Mouse (Mus musculus) kidney, embryonic 15.5 days (tissue): ENCODE data around the gene Wfdc6a. TPM values are rescaled to one million over a fixed set of nuclear protein-coding genes. Genes with fewer than 3 reads are reported as not detected.

ENCODE experiments used
- ATAC-seq: fragments of 200-750 bp; cut with Nextera tagmentation; replicated peaks from 2 replicates; pipeline ENCODE4 v1.8.0; 2017; ENCODE audit warnings: moderate TSS enrichment; ENCODE audit not compliant: low FRiP score
- H3K27ac ChIP-seq: fragments of 300-500 bp; sonication (generic); 2 replicates; pipeline ENCODE4 v1.5.1; 2015; ENCODE audit warnings: mild to moderate bottlenecking, inconsistent platforms
- H3K27me3 ChIP-seq: fragments of 300-500 bp; sonication (generic); 2 replicates; pipeline ENCODE4 v1.6.1; 2015; ENCODE audit warnings: inconsistent platforms
- H3K36me3 ChIP-seq: fragments of 300-500 bp; sonication (generic); 2 replicates; pipeline ENCODE4 v1.6.1; 2015; ENCODE audit warnings: inconsistent platforms
- H3K4me1 ChIP-seq: fragments of 300-500 bp; sonication (generic); 2 replicates; pipeline ENCODE4 v1.6.1; 2015; ENCODE audit warnings: inconsistent platforms
- H3K4me2 ChIP-seq: fragments of 300-500 bp; sonication (generic); 2 replicates; pipeline ENCODE4 v1.6.1; 2015; ENCODE audit warnings: moderate library complexity, mild to moderate bottlenecking, inconsistent platforms
- H3K4me3 ChIP-seq: fragments of 300-500 bp; sonication (generic); replicated peaks from 2 replicates; pipeline ENCODE4 v1.5.1; 2015; ENCODE audit warnings: mild to moderate bottlenecking, inconsistent platforms
- H3K9ac ChIP-seq: fragments of 300-500 bp; sonication (generic); 2 replicates; pipeline ENCODE4 v1.6.1; 2015; ENCODE audit warnings: mild to moderate bottlenecking, inconsistent platforms
- H3K9me3 ChIP-seq: fragments of 300-500 bp; sonication (generic); replicated peaks from 2 replicates; pipeline ENCODE4 v1.6.1; 2016; ENCODE audit warnings: inconsistent platforms
- WGBS: fragments of 180-500 bp; shearing (Covaris S2); methylation state at CpG from one replicate; pipeline ENCODE4 v1.1.7; 2015; ENCODE audit warnings: mixed read lengths; 5-methylcytosine and 5-hydroxymethylcytosine counted together
- polyA plus RNA-seq: library from polyadenylated mRNA; unstranded; fragments of >200 nt; fragmentation: Nextera tagmentation; extraction: Ambion mirVana; gene quantifications from 2 replicates; pipeline ENCODE4 v1.2.1, GENCODE M21; 2015

The Wfdc6a gene
- polyA plus RNA-seq, 1 experiment from 2014 or later = 0.34 TPM

- H3K4me2 ChIP-seq = no peak overlapping the region
- no peak overlapping the region for H3K4me3 ChIP-seq
- no peak overlapping the region for H3K9ac ChIP-seq
- peaks cover 25% of the 10 kb centered on the region for H3K4me1 ChIP-seq
- WGBS = 87% methylated on average over 5 of the region's 5 CpGs
- H3K27me3 ChIP-seq = peaks cover 3% of the 10 kb centered on the region; the same call in 1 of the 2 replicates
- peaks cover 27% of the 10 kb centered on the region for H3K36me3 ChIP-seq
- H3K9me3 ChIP-seq = no peaks in the 10 kb centered on the region; the same call in 1 of the 2 replicates
- no peak for ATAC-seq
- no peak overlapping the region for H3K27ac ChIP-seq
Observed at GRCm38 (mm10) chr2:164567460-164567859, 17.8 kb downstream of the Wfdc6a start.

GRCm38 (mm10) chr2:164566997-164567396 lies 18.2 kb downstream of the Wfdc6a start:
- peaks cover 7% of the 10 kb centered on the region for H3K27me3 ChIP-seq
- no peak overlapping the region for H3K9ac ChIP-seq
- 80% methylated on average over 2 of the region's 2 CpGs for WGBS
- no peak overlapping the region for H3K4me2 ChIP-seq
- no peaks in the 10 kb centered on the region; the same call in 1 of the 2 replicates for H3K9me3 ChIP-seq
- no peak overlapping the region for H3K4me3 ChIP-seq
- no peak for ATAC-seq
- H3K27ac ChIP-seq = no peak overlapping the region
- peaks cover 27% of the 10 kb centered on the region for H3K36me3 ChIP-seq
- H3K4me1 ChIP-seq = peaks cover 29% of the 10 kb centered on the region

GRCm38 (mm10) chr2:164564346-164564745 lies 20.9 kb downstream of the Wfdc6a start:
- Histone ChIP-seq H3K27ac (no peak overlapping the region), H3K4me3 (peak overlapping the region; percentile 54), H3K36me3 (peaks cover 27% of the 10 kb centered on the region), H3K4me1 (peaks cover 31% of the 10 kb centered on the region), H3K9me3 (no peaks in the 10 kb centered on the region; the same call in 1 of the 2 replicates), H3K4me2 (peak overlapping the region; percentile 77), H3K9ac (peak overlapping the region; percentile 52; the same call in 1 of the 2 replicates), H3K27me3 (peaks cover 8% of the 10 kb centered on the region)
- 55% methylated on average over 5 of the region's 5 CpGs for WGBS
- ATAC-seq = no peak

GRCm38 (mm10) chr2:164563339-164564038 lies 21.8 kb downstream of the Wfdc6a start:
- under 1% methylated on average over 32 of the region's 32 CpGs for WGBS
- peak overlapping the region; percentile 54 for H3K4me3 ChIP-seq
- peaks cover 27% of the 10 kb centered on the region for H3K36me3 ChIP-seq
- H3K4me1 ChIP-seq = peaks cover 38% of the 10 kb centered on the region
- peak overlapping the region; percentile 77 for H3K4me2 ChIP-seq
- H3K27ac ChIP-seq = peak overlapping the region; percentile 82
- peaks cover 8% of the 10 kb centered on the region for H3K27me3 ChIP-seq
- ATAC-seq = peak; percentile 81
- peak overlapping the region; percentile 52 for H3K9ac ChIP-seq
- no peaks in the 10 kb centered on the region; the same call in 1 of the 2 replicates for H3K9me3 ChIP-seq

- ATAC-seq = peak; percentile 30; the same call in 1 of the 2 replicates
- Histone ChIP-seq H3K27ac (peak within 1 kb of the TSS; percentile 82), H3K9me3 (no peaks in the 10 kb centered on the region; the same call in 1 of the 2 replicates), H3K9ac (peak within 1 kb of the TSS; percentile 52), H3K36me3 (peaks cover 22% of the 10 kb centered on the region), H3K4me2 (peak within 1 kb of the TSS; percentile 77), H3K4me1 (peaks cover 38% of the 10 kb centered on the region), H3K27me3 (peaks cover 12% of the 10 kb centered on the region), H3K4me3 (peak within 1 kb of the TSS; percentile 54)
- WGBS = 5% methylated on average over 24 of the region's 24 CpGs
Observed at GRCm38 (mm10) chr2:164562391-164563188, 22.7 kb downstream of the Wfdc6a start, which contains the start of gene Wfdc2. TSS of gene Wfdc2 (plus strand) at chr2:164562413.

- H3K4me3 ChIP-seq = no peak overlapping the region
- H3K27ac ChIP-seq = no peak overlapping the region
- no peaks in the 10 kb centered on the region for H3K36me3 ChIP-seq
- H3K27me3 ChIP-seq = peaks cover 12% of the 10 kb centered on the region
- ATAC-seq = no peak
- no peak overlapping the region for H3K9ac ChIP-seq
- no peak overlapping the region for H3K4me2 ChIP-seq
- H3K9me3 ChIP-seq = no peaks in the 10 kb centered on the region
- 89% methylated on average over 8 of the region's 8 CpGs for WGBS
- peaks cover 38% of the 10 kb centered on the region for H3K4me1 ChIP-seq
Observed at GRCm38 (mm10) chr2:164560106-164560505, 25.1 kb downstream of the Wfdc6a start.

GRCm38 (mm10) chr2:164558991-164559645 lies 26.1 kb downstream of the Wfdc6a start:
- ATAC-seq = no peak
- H3K27me3 ChIP-seq = peaks cover 12% of the 10 kb centered on the region
- no peak overlapping the region for H3K27ac ChIP-seq
- H3K4me3 ChIP-seq = no peak overlapping the region
- no peak overlapping the region for H3K4me2 ChIP-seq
- peaks cover 28% of the 10 kb centered on the region for H3K4me1 ChIP-seq
- no peaks in the 10 kb centered on the region for H3K9me3 ChIP-seq
- no peak overlapping the region for H3K9ac ChIP-seq
- no peaks in the 10 kb centered on the region for H3K36me3 ChIP-seq
- 38% methylated on average over 16 of the region's 16 CpGs for WGBS

GRCm38 (mm10) chr2:164558426-164558825 lies 26.8 kb downstream of the Wfdc6a start:
- ATAC-seq = no peak
- H3K27ac ChIP-seq = no peak overlapping the region
- H3K9me3 ChIP-seq = no peaks in the 10 kb centered on the region

GRCm38 (mm10) chr2:164551502-164551901 lies 33.7 kb downstream of the Wfdc6a start:
- Histone ChIP-seq H3K4me3 (no peak overlapping the region), H3K4me2 (no peak overlapping the region), H3K9ac (no peak overlapping the region), H3K27me3 (0 out of 2 replicates have a peak, but pooled peaks cover 4% of the 10 kb centered on the region), H3K27ac (no peak overlapping the region), H3K36me3 (no peaks in the 10 kb centered on the region), H3K9me3 (no peaks in the 10 kb centered on the region), H3K4me1 (peaks cover 11% of the 10 kb centered on the region)
- WGBS = 88% methylated on average over 9 of the region's 9 CpGs
- ATAC-seq = no peak

More at GRCm38 (mm10) chr2:164558426-164558825, 26.8 kb downstream of the Wfdc6a start:
- 82% methylated on average over 8 of the region's 8 CpGs for WGBS
- Histone ChIP-seq H3K4me2 (no peak overlapping the region), H3K27me3 (peaks cover 12% of the 10 kb centered on the region), H3K9ac (no peak overlapping the region), H3K4me3 (no peak overlapping the region), H3K4me1 (peaks cover 22% of the 10 kb centered on the region), H3K36me3 (no peaks in the 10 kb centered on the region)

GRCm38 (mm10) chr2:164550895-164551269 lies 34.4 kb downstream of the Wfdc6a start:
- no peak for ATAC-seq
- Histone ChIP-seq H3K4me2 (no peak overlapping the region), H3K9ac (no peak overlapping the region), H3K4me3 (no peak overlapping the region), H3K27me3 (0 out of 2 replicates have a peak, but pooled peaks cover 4% of the 10 kb centered on the region), H3K4me1 (peaks cover 11% of the 10 kb centered on the region), H3K9me3 (no peaks in the 10 kb centered on the region), H3K27ac (no peak overlapping the region), H3K36me3 (no peaks in the 10 kb centered on the region)
- 89% methylated on average over 2 of the region's 2 CpGs for WGBS

- Histone ChIP-seq H3K9me3 (no peaks in the 10 kb centered on the region), H3K36me3 (no peaks in the 10 kb centered on the region), H3K4me3 (no peak overlapping the region), H3K9ac (no peak overlapping the region), H3K4me1 (peaks cover 14% of the 10 kb centered on the region), H3K4me2 (no peak overlapping the region), H3K27ac (no peak overlapping the region), H3K27me3 (0 out of 2 replicates have a peak, but pooled peaks cover 4% of the 10 kb centered on the region)
- ATAC-seq = peak; percentile 52; the same call in 1 of the 2 replicates
- WGBS = 25% methylated on average over 10 of the region's 10 CpGs
Observed at GRCm38 (mm10) chr2:164549963-164550894, 35.0 kb downstream of the Wfdc6a start.
